Mouse (Mus musculus): ENCODE data around the gene Dnaja2.

- TF ChIP-seq CTCF (IDR thresholded peaks at IDR 0.05; ENCODE audit: low read depth, low read length) = no peak
- TF ChIP-seq TAL1 (conservative IDR thresholded peaks at IDR 0.05; ENCODE audit: low read depth, low read length) = no peak
- no peak for TF ChIP-seq GATA2 (IDR thresholded peaks at IDR 0.05; ENCODE audit: borderline replicate concordance, low read depth, low read length)
- no peak for TF ChIP-seq POLR2AphosphoS5 (IDR thresholded peaks at IDR 0.05; ENCODE audit: insufficient replicate concordance, low read depth, low read length)
Observed at GRCm38 (mm10) chr8:85504704-85505103, 50.4 kb downstream of the Dnaja2 start.

Data from G1E (cell line).